Mouse (Mus musculus): ENCODE results near the gene Lgr5.

Lgr5 gene

DNA sequence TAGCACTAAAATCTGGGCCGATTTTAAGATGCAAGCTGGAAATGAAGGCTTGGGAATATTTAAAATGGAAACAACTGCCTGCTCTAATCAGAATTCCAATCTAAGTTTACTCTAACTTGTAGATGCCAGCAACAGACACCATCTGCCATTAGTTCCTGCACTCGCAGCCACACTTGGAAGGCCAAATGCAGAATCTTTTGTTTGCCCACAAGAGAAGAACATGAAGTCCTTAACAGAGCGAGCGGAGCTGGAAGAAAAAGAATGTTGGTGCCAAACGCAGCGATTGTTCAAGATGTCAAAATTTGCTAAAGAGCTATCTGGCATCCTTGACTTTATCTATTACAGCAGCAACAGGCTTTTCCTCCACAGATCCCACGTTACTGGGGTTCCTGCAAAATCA, 72.1 kb downstream of the Lgr5 start:
- in situ Hi-C loops (cut with MboI, MseI), result no loop called here

DNA sequence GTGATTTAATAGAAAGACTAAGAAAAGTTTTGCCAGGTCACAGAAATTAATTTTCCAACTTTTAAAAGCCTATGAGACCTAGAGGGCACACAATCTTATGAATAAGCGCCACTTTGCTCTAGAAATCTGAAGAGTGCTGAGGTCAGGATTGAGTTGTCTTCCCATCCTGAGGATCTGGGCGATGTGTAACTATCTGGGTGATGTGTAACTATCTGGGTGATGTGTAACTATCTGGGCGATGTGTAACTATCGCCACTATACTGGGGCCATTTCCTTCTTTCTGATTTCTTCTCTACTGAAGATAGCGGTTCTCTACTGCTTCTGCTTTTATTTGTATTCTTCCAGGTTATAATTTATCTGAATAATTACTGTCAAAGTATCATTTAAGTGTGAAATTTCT, 76.6 kb downstream of the Lgr5 start:
- in situ Hi-C loops (cut with MboI, MseI), result no loop called here

DNA sequence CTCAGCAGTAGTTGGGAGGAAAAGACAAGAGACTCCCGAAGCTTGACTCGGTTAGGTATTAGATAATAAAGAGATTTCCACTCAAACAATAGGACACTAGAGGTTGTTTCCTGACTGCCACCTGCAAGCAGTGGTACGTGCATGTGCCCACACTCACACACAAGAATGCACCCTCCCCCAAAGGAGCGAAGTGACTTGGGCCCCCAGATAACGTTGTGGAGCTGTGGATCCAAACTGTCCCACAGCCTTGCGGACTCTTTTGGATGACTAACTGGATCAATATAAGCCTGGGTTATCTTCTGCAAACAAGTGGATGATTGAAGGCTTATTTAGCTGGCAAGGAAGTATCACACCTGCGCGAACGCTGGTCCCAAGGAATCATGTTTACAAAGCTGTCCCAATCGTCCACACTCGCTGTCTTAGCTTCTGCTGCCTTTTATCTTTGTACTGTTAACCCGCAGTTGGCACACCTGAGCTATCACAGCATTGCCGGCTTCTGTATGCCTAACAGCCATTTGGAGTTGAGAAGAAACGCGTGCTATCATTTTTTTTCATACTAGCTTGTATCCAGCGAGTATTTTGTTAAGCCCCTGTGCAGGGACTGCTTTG, 81.8 kb downstream of the Lgr5 start:
- in situ Hi-C loops (cut with MboI, MseI), result no loop called here

GRCm38 (mm10) chr10:115505155-115505554, 82.4 kb downstream of the Lgr5 start:
- in situ Hi-C loops (cut with MboI, MseI), result no loop called here

DNA sequence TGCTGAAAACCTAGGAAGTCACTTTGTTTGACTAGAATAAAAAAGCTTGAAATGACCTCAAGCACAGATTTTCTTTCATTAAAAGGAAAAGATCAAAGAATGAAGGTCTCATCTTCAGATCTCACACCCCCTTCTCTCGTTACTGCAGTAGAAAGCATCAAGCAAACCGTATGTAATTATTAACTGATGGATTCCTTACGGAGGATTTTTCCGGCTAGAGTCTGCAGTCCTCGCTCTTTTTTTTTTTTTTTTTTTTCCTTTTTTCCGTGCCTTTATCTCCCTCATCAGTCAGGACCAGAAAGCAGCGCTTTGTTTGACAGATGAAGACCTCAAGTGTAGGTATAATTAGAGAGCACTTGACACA, 93.8 kb downstream of the Lgr5 start:
- in situ Hi-C loops (cut with MboI, MseI), result no loop called here

DNA sequence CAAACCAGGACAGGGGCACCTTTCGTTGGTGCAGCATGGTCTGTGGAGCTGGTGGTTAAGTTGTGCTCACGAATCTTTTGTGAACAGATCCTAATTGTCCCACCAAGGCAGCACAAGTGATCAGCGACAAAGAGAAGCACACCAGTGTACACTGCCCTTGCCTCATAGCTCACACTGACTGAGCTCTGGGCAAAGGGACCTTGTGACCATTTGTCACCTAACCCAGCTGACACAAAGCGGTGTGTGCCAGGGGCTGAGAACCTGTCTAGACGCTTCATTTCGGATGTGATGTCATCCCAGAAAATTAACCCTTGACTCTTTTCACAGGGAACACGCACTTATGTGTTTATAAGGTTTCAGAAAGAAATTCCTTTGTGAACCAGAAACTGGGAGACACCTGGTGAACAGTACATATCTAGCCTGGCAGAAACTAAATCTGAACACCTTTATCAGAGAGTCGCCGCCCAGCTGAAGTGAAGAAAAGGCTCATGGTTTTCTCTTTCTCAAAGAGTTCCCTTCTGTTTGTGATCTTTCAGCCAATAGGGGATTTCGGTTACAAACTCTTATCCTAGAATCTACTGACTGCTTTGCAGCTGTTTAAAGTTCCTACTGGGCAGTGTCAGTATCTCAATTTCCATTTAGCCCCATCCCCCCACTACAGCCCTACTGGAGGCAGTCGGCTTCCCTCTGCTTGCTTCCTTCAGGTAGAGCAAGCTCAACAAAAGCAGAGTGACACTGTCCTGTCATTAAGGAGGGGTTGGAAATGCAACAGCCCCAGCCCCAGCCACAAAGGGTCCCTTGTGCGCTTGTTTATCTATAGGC, 94.4 kb downstream of the Lgr5 start:
- in situ Hi-C loops (cut with MboI, MseI), result no loop called here

- in situ Hi-C loops (cut with MboI, MseI), result no loop called here
Measured at GRCm38 (mm10) chr10:115491803-115492510, 95.6 kb downstream of the Lgr5 start.

DNA sequence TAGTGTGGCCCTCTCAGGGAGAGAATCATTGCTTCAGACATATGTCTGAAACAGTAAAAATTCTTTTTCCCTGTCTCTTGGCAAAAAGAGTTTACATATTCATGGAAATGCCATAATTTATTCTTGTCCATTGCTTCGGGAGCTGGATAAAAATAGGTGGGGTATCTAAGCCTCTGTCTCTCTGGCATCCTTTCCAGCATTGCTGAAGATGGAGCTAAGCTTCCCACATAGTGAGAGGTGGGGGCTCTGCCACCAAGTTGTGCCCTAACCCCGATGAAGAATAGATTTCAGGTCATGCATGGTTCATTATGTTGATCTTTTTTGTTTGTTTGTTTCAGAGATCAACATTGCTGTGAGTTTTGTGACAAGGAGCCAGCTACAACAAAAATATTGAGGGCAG, 102.0 kb downstream of the Lgr5 start:
- in situ Hi-C loops (cut with MboI, MseI), result no loop called here

- in situ Hi-C loops (cut with MboI, MseI), result no loop called here
Measured at GRCm38 (mm10) chr10:115484660-115485059, 102.9 kb downstream of the Lgr5 start.

DNA sequence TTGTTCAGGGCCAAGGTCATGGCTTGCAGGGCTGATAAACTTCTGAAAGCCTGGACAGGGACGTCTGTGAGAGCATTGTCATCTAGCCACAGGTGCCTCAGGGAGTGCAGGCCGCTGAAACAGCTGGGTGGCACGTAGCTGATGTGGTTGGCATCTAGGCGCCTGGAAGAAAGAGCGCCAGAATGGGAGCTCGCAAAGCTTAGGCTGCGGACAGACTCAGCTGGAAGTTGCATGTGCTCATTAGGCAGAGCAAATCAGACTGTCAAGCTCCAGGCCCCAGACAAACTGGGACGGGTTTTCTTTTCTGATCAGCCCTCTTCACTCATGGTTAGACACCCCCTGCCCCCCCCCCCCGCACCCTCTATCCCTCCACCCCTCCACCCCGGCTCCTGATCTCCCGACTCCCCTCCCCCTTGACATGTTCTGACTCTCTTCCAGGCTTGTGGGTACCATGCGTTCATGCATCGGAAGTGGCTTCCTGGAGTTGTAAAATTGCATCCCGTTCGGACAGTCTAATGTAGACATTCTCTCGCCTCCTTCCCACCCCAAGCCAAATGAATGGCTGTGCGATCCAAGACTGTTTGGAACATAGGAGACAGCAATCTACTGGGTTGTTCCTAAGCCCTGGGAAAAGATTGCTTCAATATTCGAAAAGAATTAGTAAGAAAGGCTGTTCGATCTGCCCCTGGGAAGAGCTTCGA, 109.0 kb downstream of the Lgr5 start:
- in situ Hi-C loops (cut with MboI, MseI), result loop anchor here in 1 of 2 experiments (5.0 kb wide), 1 partner anchor 104 kb away; no protein-coding TSS in a partner anchor

GRCm38 (mm10) chr10:115476506-115476905, 111.1 kb downstream of the Lgr5 start:
- in situ Hi-C loops (cut with MboI, MseI), result loop anchor here in 1 of 2 experiments (5.0 kb wide), 1 partner anchor 106 kb away; no protein-coding TSS in a partner anchor

DNA sequence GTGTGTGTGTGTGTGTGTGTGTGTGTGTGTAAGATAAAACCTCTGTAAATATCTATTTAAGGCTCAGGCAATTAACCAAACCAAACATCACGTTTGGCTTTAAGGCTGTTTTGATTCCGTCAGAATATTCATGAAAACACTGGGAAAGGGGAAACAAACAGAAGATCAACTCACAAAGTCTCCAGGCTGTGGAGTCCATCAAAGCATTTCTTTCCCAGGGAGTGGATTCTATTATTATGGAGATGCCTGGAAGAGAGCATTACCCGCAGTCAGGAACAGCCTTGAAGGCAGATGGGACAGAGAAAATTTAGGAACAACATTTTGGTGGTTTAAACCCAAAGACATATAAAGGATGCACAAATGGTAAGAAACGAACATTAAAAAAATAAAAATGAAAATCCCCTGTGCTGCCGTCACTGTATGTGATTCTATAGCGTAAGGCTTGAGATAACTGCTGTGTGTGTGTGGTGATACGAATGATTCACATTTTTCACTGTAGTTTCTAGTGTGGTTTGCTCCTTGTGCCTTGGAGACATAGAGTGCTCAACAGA, 112.5 kb downstream of the Lgr5 start:
- in situ Hi-C loops (cut with MboI, MseI), result loop anchor here in 1 of 2 experiments (5.0 kb wide), 1 partner anchor 107 kb away; no protein-coding TSS in a partner anchor

DNA sequence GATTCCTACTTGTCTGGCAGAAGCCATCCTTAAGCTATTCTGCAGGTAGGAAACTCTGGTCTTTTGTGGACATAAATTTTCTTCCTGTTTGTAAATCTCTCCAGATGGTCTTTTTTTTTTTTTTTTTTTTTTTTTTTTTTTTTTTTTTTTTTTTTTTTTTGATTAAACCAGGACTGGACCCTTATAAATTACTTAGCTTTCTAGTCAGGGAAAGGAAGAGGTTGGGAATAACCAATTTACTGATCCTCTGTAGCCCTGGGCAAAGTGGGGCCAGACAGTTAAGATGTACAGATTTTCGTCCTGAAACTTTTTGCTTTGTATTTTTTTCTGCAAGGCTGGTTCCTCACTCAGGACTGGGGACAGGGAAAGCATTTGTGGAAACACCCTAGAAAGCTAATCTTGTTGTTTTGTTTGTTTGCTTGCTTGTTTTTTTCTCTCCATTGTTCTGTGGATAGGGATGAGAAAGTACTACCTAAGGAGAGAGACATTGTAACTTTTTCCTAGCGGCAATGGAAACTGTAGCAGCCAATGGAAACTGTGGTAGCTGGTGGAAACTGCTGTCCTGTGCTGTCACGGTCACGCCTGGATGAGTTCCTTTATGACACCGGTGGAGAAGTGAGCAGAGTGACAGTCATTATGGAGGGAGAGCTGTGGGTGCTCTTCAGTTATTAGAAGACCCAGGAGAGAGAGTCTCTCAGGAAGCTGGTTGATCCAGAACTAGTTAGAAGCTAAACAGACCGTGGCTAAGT, 114.2 kb downstream of the Lgr5 start:
- in situ Hi-C loops (cut with MboI, MseI), result no loop called here

DNA sequence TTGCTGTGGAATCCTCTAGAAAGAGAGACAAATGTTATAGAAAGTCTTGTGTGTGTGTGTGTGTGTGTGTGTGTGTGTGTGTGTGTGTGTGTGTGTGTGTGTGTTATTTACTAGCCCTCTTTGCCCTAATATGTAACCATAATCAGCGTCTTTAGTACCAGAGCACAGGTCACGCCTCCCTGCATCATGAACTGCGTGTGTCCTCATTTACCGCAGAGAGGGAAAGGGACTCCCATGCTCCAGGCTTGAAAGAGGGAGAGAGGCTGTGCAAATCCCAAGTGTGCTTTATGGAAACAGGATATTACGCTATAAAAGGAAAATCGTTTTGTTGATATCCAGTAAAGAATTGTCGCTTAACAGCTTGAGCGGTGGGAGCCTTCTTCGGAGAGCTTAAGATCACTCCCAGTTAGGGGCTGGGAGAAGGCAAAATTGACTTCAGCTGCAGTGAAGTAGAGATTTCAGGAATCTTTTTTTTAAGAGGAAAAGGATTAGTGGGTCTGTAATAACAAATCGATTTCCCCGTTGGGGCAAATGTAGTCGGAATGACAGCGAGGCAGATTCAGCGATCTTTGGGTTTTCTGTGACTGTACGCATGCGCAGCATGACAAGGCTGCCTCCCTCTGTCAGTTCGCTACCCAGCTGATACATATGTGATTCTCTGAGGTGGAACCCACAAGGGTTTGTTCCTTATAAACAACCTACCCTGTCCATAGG, 116.8 kb downstream of the Lgr5 start:
- in situ Hi-C loops (cut with MboI, MseI), result no loop called here

- in situ Hi-C loops (cut with MboI, MseI), result no loop called here
Measured at GRCm38 (mm10) chr10:115469040-115469439, 118.5 kb downstream of the Lgr5 start.

GRCm38 (mm10) chr10:115468632-115469031, 118.9 kb downstream of the Lgr5 start:
- in situ Hi-C loops (cut with MboI, MseI), result no loop called here

GRCm38 (mm10) chr10:115467985-115468384, 119.6 kb downstream of the Lgr5 start:
- in situ Hi-C loops (cut with MboI, MseI), result no loop called here

- in situ Hi-C loops (cut with MboI, MseI), result no loop called here
Measured at GRCm38 (mm10) chr10:115465778-115466177, 121.8 kb downstream of the Lgr5 start.

DNA sequence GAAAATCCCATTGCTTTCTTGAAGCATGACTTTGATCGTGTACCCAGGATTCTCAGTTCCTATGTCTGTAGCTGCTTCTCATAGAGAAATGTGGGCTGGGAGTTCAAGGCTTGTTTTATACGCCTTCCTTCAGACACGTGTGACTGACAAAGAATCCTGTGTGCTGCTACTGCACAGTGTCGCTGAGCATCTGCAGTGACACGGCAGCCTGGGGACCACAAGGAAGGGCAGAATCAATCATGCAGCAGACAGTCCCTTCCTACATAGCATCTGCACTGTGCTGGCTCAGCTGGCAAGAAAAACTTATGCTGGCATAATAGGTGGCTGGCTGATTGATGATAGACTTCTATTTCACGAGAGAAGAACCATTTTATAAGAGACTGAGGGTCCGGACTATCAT, 122.5 kb downstream of the Lgr5 start:
- in situ Hi-C loops (cut with MboI, MseI), result no loop called here

DNA sequence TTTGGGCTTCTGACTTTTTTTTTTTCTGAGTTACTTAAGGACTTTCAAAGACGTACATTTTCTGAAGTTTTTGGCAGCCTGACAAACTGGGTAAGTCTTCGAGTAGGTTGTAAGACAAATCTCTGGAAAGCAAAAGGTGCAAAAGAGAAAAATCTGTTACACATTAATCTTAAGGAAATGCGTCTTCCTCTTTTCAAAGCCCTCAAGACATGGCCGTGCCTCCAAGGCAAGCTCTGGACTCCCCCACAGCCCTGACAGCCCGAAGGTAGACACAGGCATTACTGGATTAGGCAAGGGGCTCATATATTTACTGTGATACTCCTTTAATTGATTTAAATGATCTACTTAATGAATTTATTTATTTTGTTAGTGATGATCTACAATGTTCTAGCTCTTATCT, 124.9 kb downstream of the Lgr5 start:
- in situ Hi-C loops (cut with MboI, MseI), result no loop called here
